Mouse (Mus musculus): ENCODE measurements around the gene Mob4. TPM values are rescaled to one million over a fixed set of nuclear protein-coding genes. Genes with fewer than 3 reads are reported as not detected.

The Mob4 gene
- polyA plus RNA-seq, 1 experiment from 2014 or later: 189 TPM

DNA sequence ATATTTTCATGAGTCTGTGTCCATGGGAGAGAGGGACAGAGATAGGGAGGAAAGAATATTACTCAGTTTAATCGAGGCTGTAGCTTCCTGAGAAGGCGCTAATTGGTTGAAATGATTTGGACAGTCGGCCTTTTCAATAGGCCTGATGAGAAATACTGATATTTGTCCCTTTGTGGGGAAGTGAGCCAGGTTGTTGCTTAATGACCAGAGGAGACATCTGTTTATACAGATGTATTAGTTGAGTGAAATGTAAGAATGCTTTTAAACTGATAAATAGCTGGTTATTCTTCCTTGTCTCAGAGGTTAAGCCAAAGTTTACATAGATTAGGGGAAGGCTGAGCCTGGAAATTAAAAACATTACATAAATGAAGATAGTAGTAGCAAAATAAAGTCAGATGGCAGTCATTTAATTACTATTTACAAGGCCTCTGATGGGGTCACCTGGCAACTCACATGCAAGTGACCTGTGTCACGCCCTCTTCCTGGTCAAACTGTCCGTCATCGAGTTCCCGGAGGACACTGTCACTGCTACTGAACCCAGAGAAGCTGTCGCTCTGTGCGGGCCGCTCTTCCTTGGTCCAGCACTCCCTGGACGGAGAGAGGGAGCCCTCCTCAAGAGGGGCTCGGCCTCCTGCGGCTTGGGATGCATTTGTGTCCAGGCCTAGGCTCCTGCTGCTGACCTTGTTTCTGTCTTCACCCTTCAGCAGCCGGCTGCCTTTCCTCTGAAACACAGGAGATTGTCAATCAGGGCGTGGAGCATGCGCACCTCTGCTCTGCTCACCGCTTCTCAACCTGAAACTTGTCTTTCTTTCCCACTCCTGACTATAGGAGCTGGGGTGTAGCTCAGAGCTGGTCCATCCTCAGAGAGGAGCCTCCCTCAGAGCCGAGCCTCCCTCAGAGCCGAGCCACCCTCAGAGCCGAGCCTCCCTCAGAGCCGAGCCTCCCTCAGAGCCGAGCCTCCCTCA is 40.6 kb downstream of the Mob4 start:
- no peaks in the 10 kb centered on the region for H3K27me3 ChIP-seq
- H3K4me2 ChIP-seq (replicated peaks): peak overlapping the region; percentile 28
- peak overlapping the region; percentile 22 for H3K4me3 ChIP-seq (replicated peaks)
- no peaks in the 10 kb centered on the region for H3K9me3 ChIP-seq
- H3K27ac ChIP-seq: no peak overlapping the region
- ATAC-seq: peak; percentile 50; the same call in 1 of the 2 replicates
- 0 out of 2 replicates have a peak, but pooled peaks cover 9% of the 10 kb centered on the region for H3K36me3 ChIP-seq
- no peaks in the 10 kb centered on the region for H3K4me1 ChIP-seq (replicated peaks)
- H3K9ac ChIP-seq (replicated peaks): no peak overlapping the region
- WGBS: 61% methylated on average over 22 of the region's 22 CpGs

DNA sequence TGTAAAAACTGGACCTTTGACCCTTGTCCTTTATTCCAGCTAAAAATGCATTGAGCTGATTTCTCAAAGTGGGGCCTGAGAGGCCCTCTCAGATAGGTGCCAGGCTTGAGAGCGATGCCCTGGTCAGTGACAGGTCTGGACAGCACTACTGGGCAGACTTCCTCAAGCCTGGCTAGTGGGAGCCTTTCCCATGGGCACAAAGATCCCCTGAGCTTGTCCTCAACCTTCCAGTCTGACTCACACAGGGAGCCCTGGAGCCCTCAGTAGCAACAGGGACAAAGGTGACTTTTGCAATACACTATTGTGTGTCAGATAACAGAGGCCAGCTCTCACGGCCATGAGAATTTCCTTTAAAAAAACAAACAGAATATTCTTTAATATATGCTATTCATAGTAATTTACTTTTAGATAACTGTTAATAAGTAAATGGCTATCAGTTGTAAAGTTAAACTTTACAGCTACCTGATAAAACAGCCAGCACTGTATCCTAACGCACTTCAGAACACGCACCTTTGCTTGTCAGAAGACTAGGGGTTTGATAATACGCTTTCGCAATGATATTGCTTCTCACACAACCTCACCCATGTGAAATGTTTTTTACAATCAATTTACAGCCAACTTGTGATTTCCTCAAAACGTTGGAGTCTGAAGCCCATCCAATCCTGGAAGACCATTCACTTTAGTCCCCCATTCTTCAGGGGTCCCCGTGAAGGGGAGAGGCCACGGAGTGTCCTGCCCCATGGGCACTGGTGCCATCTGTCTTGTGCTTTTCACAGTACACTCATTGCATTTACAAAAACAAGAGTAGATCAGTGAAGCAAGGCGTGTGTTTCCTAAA is 42.9 kb downstream of the Mob4 start:
- Histone ChIP-seq H3K36me3 (0 out of 2 replicates have a peak, but pooled peaks cover 4% of the 10 kb centered on the region), H3K27me3 (no peaks in the 10 kb centered on the region), H3K4me1 (replicated peaks) (no peaks in the 10 kb centered on the region), H3K4me3 (replicated peaks) (no peak overlapping the region), H3K9me3 (no peaks in the 10 kb centered on the region), H3K9ac (replicated peaks) (no peak overlapping the region), H3K27ac (no peak overlapping the region), H3K4me2 (replicated peaks) (no peak overlapping the region)
- WGBS: 82% methylated on average over 10 of the region's 10 CpGs
- no peak for ATAC-seq

DNA sequence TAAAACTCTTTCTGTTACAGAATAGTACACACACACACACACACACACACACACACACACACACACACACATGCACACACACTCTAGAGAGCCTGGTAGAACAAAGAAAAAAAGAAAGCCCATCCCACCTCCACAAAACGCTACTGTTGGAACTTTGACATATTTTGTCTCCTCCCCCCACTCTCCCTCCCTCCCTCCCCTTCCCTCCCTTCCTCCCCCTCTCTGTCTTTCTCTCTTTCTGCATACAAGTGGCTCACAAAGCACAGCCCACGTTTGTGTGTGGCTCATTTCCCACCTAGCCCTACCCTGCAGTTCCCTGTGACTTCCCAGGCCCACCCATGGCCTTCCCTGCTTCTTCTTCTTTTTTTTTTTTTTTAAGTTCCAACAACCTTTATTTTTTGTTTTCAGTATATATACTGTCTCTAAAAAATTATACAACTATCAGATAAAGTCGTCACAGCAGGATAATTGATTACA is 43.6 kb downstream of the Mob4 start:
- no peak for ATAC-seq
- no peak overlapping the region for H3K4me3 ChIP-seq (replicated peaks)
- no peaks in the 10 kb centered on the region for H3K9me3 ChIP-seq
- no peaks in the 10 kb centered on the region for H3K27me3 ChIP-seq
- no peak overlapping the region for H3K4me2 ChIP-seq (replicated peaks)
- 39% methylated on average over 3 of the region's 3 CpGs for WGBS
- no peaks in the 10 kb centered on the region for H3K4me1 ChIP-seq (replicated peaks)
- no peak overlapping the region for H3K9ac ChIP-seq (replicated peaks)
- no peaks in the 10 kb centered on the region for H3K36me3 ChIP-seq
- no peak overlapping the region for H3K27ac ChIP-seq

DNA sequence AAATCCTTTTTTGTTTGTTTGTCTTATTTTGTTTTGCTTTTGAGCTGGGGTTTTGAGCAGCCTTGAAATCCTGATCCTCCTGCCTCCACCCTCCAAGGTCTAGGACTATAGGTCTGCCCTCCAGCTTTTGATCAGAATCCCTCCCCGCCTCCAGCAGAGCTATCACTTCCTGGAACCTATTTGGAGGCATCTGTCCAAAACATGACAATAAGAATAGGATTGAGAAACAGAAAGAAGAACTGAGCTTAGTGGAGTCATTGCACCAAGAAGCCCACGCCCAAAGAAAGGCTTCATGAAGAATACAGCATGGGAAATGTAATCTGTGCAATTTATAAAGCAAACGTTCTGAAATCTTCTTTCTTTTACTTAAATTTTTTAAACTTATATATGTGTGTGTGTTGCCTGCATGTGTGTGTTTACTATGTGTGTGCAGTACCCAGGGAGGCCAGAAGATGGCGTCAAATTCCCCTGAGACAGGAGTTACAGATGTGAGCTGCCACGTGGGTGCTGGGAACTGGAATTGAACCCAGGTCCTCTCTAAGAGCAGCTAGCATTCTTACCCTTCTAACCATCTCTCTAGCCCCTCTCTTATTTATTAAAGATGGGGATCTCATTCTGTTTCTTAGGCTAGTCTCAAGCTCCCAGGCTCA is 49.0 kb downstream of the Mob4 start:
- Histone ChIP-seq H3K27me3 (no peaks in the 10 kb centered on the region), H3K9me3 (peaks cover 5% of the 10 kb centered on the region; the same call in 1 of the 2 replicates), H3K4me3 (replicated peaks) (no peak overlapping the region), H3K27ac (no peak overlapping the region), H3K9ac (replicated peaks) (no peak overlapping the region), H3K36me3 (peaks cover 15% of the 10 kb centered on the region), H3K4me1 (replicated peaks) (no peaks in the 10 kb centered on the region), H3K4me2 (replicated peaks) (no peak overlapping the region)
- ATAC-seq: no peak
- WGBS: 85% methylated on average over 5 of the region's 5 CpGs

DNA sequence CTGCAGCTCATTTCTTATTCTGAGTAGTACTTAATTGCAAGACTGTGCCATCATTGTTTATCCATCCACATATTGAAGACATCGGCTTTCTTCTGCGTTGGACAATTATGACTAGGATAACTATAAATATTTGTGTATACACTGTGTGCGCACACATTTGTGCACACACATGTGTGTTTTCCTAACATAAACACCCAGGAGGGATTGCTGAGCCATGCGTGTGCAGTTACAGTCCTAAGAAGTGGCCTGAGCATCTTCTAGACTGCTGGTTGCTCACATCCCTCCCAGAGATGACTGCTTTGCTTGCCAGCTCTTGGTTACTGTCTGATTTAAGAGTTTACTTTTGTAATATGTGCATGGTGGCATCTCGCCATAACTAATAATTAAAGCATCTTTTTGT is 51.4 kb downstream of the Mob4 start:
- H3K27ac ChIP-seq: no peak overlapping the region
- H3K9me3 ChIP-seq: peaks cover 5% of the 10 kb centered on the region; the same call in 1 of the 2 replicates
- 93% methylated on average over 5 of the region's 5 CpGs for WGBS
- H3K4me1 ChIP-seq (replicated peaks): 0 out of 2 replicates have a peak, but pooled peaks cover 3% of the 10 kb centered on the region
- no peak overlapping the region for H3K9ac ChIP-seq (replicated peaks)
- no peak for ATAC-seq
- no peak overlapping the region for H3K4me3 ChIP-seq (replicated peaks)
- H3K36me3 ChIP-seq: peaks cover 15% of the 10 kb centered on the region
- no peak overlapping the region for H3K4me2 ChIP-seq (replicated peaks)
- no peaks in the 10 kb centered on the region for H3K27me3 ChIP-seq

DNA sequence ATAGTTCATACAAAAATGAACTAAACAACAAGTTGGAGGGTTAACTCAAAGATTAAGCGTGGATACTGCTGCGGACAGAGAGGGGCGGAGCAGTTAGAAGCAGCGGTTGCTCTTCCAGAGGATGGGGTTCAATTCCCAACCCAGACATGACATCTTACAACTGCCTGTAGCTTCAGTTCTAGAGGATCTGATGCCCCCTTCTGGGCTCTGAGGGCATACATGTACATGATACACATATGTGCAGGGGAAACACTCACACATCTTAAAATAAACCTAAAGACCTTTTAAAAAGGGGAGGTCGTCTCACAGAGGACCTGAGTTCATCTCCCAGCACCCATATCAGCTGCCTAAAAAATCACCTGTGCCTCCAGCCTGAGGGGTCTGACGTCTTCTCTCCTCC is 54.7 kb downstream of the Mob4 start:
- Histone ChIP-seq H3K36me3 (peaks cover 7% of the 10 kb centered on the region), H3K27ac (no peak overlapping the region), H3K4me1 (replicated peaks) (0 out of 2 replicates have a peak, but pooled peaks cover 3% of the 10 kb centered on the region), H3K9ac (replicated peaks) (no peak overlapping the region), H3K4me3 (replicated peaks) (no peak overlapping the region), H3K27me3 (no peaks in the 10 kb centered on the region), H3K9me3 (peaks cover 2% of the 10 kb centered on the region; the same call in 1 of the 2 replicates), H3K4me2 (replicated peaks) (no peak overlapping the region)
- no peak; the same call in 1 of the 2 replicates for ATAC-seq
- WGBS: 90% methylated on average over 6 of the region's 6 CpGs

DNA sequence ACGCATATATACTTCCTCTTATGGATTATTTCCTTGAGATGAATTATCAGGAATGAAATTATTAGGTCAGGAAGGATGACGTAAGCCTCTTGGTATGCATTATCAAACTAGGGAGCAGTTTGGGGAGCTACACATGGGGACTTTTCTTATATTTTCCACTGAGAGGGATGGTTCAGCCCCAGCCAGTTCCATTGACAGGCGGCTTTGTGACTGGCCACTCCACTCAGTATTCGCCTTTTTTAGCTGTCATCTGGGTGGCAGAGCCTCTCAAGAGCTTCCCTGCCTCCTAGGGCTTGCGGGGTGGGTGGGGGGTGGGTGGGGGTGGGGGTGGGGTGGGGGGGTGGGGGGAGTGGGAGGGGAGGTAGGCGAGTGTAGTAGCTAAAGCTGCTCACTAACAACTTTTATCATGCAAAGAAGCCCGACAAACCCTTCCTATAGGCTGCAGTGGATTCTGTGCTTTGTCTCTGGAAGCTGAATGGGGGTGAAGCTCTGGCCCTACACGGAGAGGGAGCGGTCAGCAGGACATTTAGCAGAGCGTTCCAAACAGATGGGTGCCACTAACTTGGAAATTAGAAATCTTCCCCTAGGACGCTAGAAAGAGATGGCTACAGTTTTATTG is 55.7 kb downstream of the Mob4 start:
- H3K4me1 ChIP-seq (replicated peaks): peaks cover 3% of the 10 kb centered on the region; the same call in 1 of the 2 replicates
- H3K27ac ChIP-seq: no peak overlapping the region

DNA sequence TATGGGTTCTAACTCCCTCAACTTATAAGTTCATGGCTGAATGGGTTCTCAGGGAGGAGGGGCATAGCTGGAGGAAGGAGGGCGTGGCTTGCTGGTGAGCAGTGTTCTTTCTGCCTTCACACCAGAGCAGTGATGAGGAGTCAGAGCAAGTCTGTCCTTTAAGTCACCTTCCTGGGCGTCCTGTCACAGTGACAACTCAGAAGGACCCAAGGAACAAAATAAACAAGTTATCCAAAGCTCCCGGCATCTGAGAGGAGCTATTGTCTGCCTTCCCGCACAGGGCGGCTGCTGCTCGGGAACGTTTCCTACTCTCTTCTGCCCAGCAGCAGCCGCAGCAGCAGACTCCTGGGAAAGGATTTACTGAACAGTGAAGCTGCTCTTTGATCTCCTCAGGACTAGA is 61.0 kb downstream of the Mob4 start:
- peaks cover 6% of the 10 kb centered on the region; the same call in 1 of the 2 replicates for H3K27me3 ChIP-seq
- H3K4me1 ChIP-seq (replicated peaks): peaks cover 40% of the 10 kb centered on the region
- H3K9me3 ChIP-seq: no peaks in the 10 kb centered on the region
- H3K27ac ChIP-seq: peak overlapping the region; percentile 19; the same call in 1 of the 2 replicates
- H3K4me2 ChIP-seq (replicated peaks): peak overlapping the region; percentile 56
- 6% methylated on average over 8 of the region's 8 CpGs for WGBS
- H3K9ac ChIP-seq (replicated peaks): peak overlapping the region; percentile 54
- peak overlapping the region; percentile 34 for H3K4me3 ChIP-seq (replicated peaks)
- peak; percentile 66 for ATAC-seq
- H3K36me3 ChIP-seq: no peaks in the 10 kb centered on the region

More for the DNA sequence above, 55.7 kb downstream of the Mob4 start:
- no peaks in the 10 kb centered on the region for H3K27me3 ChIP-seq
- peak; percentile 70 for ATAC-seq
- WGBS: 12% methylated on average over 11 of the region's 11 CpGs
- no peak overlapping the region for H3K9ac ChIP-seq (replicated peaks)
- no peak overlapping the region for H3K4me3 ChIP-seq (replicated peaks)
- no peaks in the 10 kb centered on the region for H3K9me3 ChIP-seq
- 0 out of 2 replicates have a peak overlapping the region, but pooled peaks have one; percentile 1 for H3K4me2 ChIP-seq (replicated peaks)
- H3K36me3 ChIP-seq: no peaks in the 10 kb centered on the region

DNA sequence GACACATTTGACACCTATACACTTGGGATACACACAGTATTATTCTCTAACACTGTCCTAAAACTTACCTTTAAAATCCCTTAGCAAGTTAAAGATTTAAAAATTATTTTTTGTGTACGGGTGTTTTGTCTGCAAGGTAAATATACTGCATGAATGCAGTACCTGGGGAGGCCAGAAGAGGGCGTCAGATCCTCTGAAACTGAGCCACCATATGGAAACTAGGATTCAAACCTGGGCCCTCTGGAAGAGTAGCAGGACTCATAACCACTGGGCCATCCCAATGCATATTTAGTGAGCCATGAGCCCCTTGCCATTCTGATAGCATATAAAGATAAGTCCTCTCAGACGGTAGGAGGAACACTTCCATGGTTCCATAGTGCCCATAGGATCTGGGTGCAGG is 61.8 kb downstream of the Mob4 start:
- no peak overlapping the region for H3K4me3 ChIP-seq (replicated peaks)
- 52% methylated on average over 3 of the region's 3 CpGs for WGBS
- ATAC-seq: 0 out of 2 replicates have a peak, but pooled peaks have one; percentile 2
- no peaks in the 10 kb centered on the region for H3K9me3 ChIP-seq
- H3K36me3 ChIP-seq: no peaks in the 10 kb centered on the region
- H3K4me2 ChIP-seq (replicated peaks): no peak overlapping the region
- no peak overlapping the region for H3K9ac ChIP-seq (replicated peaks)
- peak overlapping the region; percentile 19; the same call in 1 of the 2 replicates for H3K27ac ChIP-seq
- H3K4me1 ChIP-seq (replicated peaks): peaks cover 38% of the 10 kb centered on the region
- H3K27me3 ChIP-seq: peaks cover 6% of the 10 kb centered on the region; the same call in 1 of the 2 replicates

DNA sequence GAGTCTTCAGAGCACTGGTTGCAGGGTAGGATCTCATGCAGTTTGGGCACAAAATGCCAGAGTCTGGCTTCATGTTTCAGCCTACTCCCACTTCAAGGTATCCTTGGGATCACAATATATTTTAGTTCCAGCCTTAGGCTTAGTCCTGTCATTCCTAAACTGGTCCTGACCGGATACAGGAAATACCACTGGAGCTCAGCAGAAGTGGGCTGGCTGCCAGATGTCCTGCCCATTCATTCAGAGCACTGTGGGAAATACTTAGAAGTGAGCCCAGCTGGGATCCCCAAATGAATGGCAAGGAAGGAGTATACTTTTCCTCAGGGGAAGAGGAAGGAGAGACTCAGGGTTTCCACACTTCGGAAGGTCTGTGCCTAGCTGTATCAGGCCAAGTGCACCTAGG is 62.3 kb downstream of the Mob4 start:
- Histone ChIP-seq H3K9me3 (no peaks in the 10 kb centered on the region), H3K36me3 (no peaks in the 10 kb centered on the region), H3K4me1 (replicated peaks) (peaks cover 38% of the 10 kb centered on the region), H3K9ac (replicated peaks) (no peak overlapping the region), H3K27me3 (peaks cover 6% of the 10 kb centered on the region; the same call in 1 of the 2 replicates), H3K4me2 (replicated peaks) (no peak overlapping the region), H3K27ac (peak overlapping the region; percentile 56), H3K4me3 (replicated peaks) (no peak overlapping the region)
- 43% methylated on average over 2 of the region's 2 CpGs for WGBS
- ATAC-seq: peak; percentile 41; the same call in 1 of the 2 replicates

All from midbrain, embryonic 13.5 days (tissue).